Mouse (Mus musculus) lung, embryonic 14.5 days (tissue): ENCODE results near the gene 2310061I04Rik. TPM values are rescaled to one million over a fixed set of nuclear protein-coding genes. Genes with fewer than 3 reads are reported as not detected.
A peak's percentile ranks its signal among the peaks of the same experiment; 100 is the strongest.

Experiments
- ATAC-seq: fragments of 200-750 bp; cut with Nextera tagmentation; 2 replicates; pipeline ENCODE4 v1.8.0; 2017; ENCODE audit warnings: mild to moderate bottlenecking, moderate TSS enrichment, moderate library complexity; ENCODE audit not compliant: insufficient read depth
- DNase-seq: peaks from one replicate; pipeline ENCODE4 v3.0.0-alpha.2; 2015
- H3K27ac ChIP-seq: fragments of 300-500 bp; sonication (generic); 2 replicates; pipeline ENCODE4 v1.5.1; 2014; ENCODE audit warnings: low read depth, mild to moderate bottlenecking, moderate library complexity
- H3K27me3 ChIP-seq: fragments of 300-500 bp; sonication (generic); 2 replicates; pipeline ENCODE4 v1.6.1; 2014; ENCODE audit warnings: low read length, control low read depth; ENCODE audit not compliant: insufficient read depth
- H3K36me3 ChIP-seq: fragments of 300-500 bp; sonication (generic); 2 replicates; pipeline ENCODE4 v1.6.1; 2014; ENCODE audit warnings: control low read depth; ENCODE audit not compliant: insufficient read depth
- H3K4me1 ChIP-seq: fragments of 300-500 bp; sonication (generic); 2 replicates; pipeline ENCODE4 v1.6.1; 2014; ENCODE audit warnings: antibody characterized with exemption, control low read depth; ENCODE audit not compliant: insufficient read depth
- H3K4me2 ChIP-seq: fragments of 300-500 bp; sonication (generic); 2 replicates; pipeline ENCODE4 v1.6.1; 2014; ENCODE audit warnings: mild to moderate bottlenecking
- H3K4me3 ChIP-seq: fragments of 300-500 bp; sonication (generic); 2 replicates; pipeline ENCODE4 v1.5.1; 2014; ENCODE audit warnings: low read depth, low read length
- H3K9ac ChIP-seq: fragments of 300-500 bp; sonication (generic); 2 replicates; pipeline ENCODE4 v1.6.1; 2014
- H3K9me3 ChIP-seq: fragments of 300-500 bp; sonication (generic); 2 replicates; pipeline ENCODE4 v1.6.1; 2016; ENCODE audit warnings: low read depth, low read length, control low read depth
- CTCF ChIP-seq: IDR thresholded peaks from 2 replicates; pipeline ENCODE4 v1.5.1; 2016; ENCODE audit warnings: antibody characterized with exemption, low read depth
- WGBS: fragments of 180-500 bp; shearing (Covaris S2); extraction: QIAGEN DNeasy Blood & Tissue Kit; methylation state at CpG from one replicate; pipeline ENCODE4 v1.1.7; 2014; 5-methylcytosine and 5-hydroxymethylcytosine counted together
- polyA plus RNA-seq: library from polyadenylated mRNA; unstranded; fragments of >200 nt; fragmentation: Nextera tagmentation; extraction: Ambion mirVana; gene quantifications from 2 replicates; pipeline ENCODE4 v1.2.1, GENCODE M21; 2014

2310061I04Rik gene
- polyA plus RNA-seq, 1 experiment from 2014 or later, result 25.4 TPM

- peak; percentile 67 for DNase-seq
- WGBS, result 2% methylated on average over 7 of the region's 7 CpGs
Measured at GRCm38 (mm10) chr17:35869346-35870067, 27.7 kb downstream of the 2310061I04Rik start.

GRCm38 (mm10) chr17:35868961-35869345 is 28.3 kb downstream of the 2310061I04Rik start:
- Histone ChIP-seq H3K4me2 (peak overlapping the region; percentile 98), H3K27ac (peak overlapping the region; percentile 98), H3K9ac (peak overlapping the region; percentile 80), H3K9me3 (no peaks in the 10 kb centered on the region), H3K4me1 (peaks cover 15% of the 10 kb centered on the region), H3K27me3 (no peaks in the 10 kb centered on the region), H3K4me3 (peak overlapping the region; percentile 68), H3K36me3 (peaks cover 18% of the 10 kb centered on the region; the same call in 1 of the 2 replicates)
- no peak for ATAC-seq
- no peak for DNase-seq
- 2% methylated on average over 7 of the region's 7 CpGs for WGBS
- TF ChIP-seq CTCF, result no peak

More at GRCm38 (mm10) chr17:35869346-35870067, 27.7 kb downstream of the 2310061I04Rik start:
- Histone ChIP-seq H3K4me2 (peak overlapping the region; percentile 98), H3K9ac (peak overlapping the region; percentile 80), H3K27ac (peak overlapping the region; percentile 98), H3K4me3 (peak overlapping the region; percentile 68), H3K4me1 (peaks cover 15% of the 10 kb centered on the region), H3K27me3 (no peaks in the 10 kb centered on the region), H3K36me3 (peaks cover 23% of the 10 kb centered on the region), H3K9me3 (no peaks in the 10 kb centered on the region)
- no peak for TF ChIP-seq CTCF
- ATAC-seq, result no peak

- ATAC-seq (no peak), DNase-seq (peak; percentile 40)
- no peak for TF ChIP-seq CTCF
- no peaks in the 10 kb centered on the region for H3K9me3 ChIP-seq
- peak overlapping the region; percentile 68 for H3K4me3 ChIP-seq
- peak overlapping the region; percentile 98 for H3K4me2 ChIP-seq
- H3K27me3 ChIP-seq, result no peaks in the 10 kb centered on the region
- peaks cover 21% of the 10 kb centered on the region for H3K36me3 ChIP-seq
- peaks cover 15% of the 10 kb centered on the region for H3K4me1 ChIP-seq
- peak overlapping the region; percentile 98 for H3K27ac ChIP-seq
- H3K9ac ChIP-seq, result peak overlapping the region; percentile 80
- 15% methylated on average over 16 of the region's 17 CpGs for WGBS
Measured at GRCm38 (mm10) chr17:35868165-35868820, 28.9 kb downstream of the 2310061I04Rik start.

GRCm38 (mm10) chr17:35866911-35867890 is 30.0 kb downstream of the 2310061I04Rik start:
- Histone ChIP-seq H3K4me3 (peak overlapping the region; percentile 68), H3K36me3 (peaks cover 17% of the 10 kb centered on the region), H3K9me3 (no peaks in the 10 kb centered on the region), H3K27ac (peak overlapping the region; percentile 98), H3K4me1 (peaks cover 15% of the 10 kb centered on the region), H3K4me2 (peak overlapping the region; percentile 98), H3K27me3 (no peaks in the 10 kb centered on the region), H3K9ac (peak overlapping the region; percentile 80)
- peak; percentile 69 for DNase-seq
- TF ChIP-seq CTCF, result 0 out of 2 replicates have a peak, but pooled peaks have one; percentile 33
- no peak for ATAC-seq
- WGBS, result 4% methylated on average over 26 of the region's 26 CpGs

GRCm38 (mm10) chr17:35866281-35866831 is 30.9 kb downstream of the 2310061I04Rik start:
- Histone ChIP-seq H3K36me3 (peaks cover 12% of the 10 kb centered on the region), H3K27ac (peak overlapping the region; percentile 98), H3K4me3 (peak overlapping the region; percentile 68), H3K9ac (peak overlapping the region; percentile 80), H3K4me1 (peaks cover 15% of the 10 kb centered on the region), H3K9me3 (no peaks in the 10 kb centered on the region), H3K27me3 (no peaks in the 10 kb centered on the region), H3K4me2 (peak overlapping the region; percentile 98)
- TF ChIP-seq CTCF, result no peak
- under 1% methylated on average over 38 of the region's 38 CpGs for WGBS
- peak; percentile 61 for ATAC-seq
- DNase-seq, result peak; percentile 84

GRCm38 (mm10) chr17:35865481-35866280 is 31.6 kb downstream of the 2310061I04Rik start, which contains the start of gene Ppp1r18:
Gene Ppp1r18 (plus strand): TSS chr17:35865593.
- ATAC-seq (peak; percentile 70), DNase-seq (peak; percentile 89)
- H3K4me1 ChIP-seq, result peaks cover 16% of the 10 kb centered on the region
- H3K9me3 ChIP-seq, result no peaks in the 10 kb centered on the region
- under 1% methylated on average over 43 of the region's 48 CpGs for WGBS
- H3K27me3 ChIP-seq, result no peaks in the 10 kb centered on the region
- H3K9ac ChIP-seq, result peak within 1 kb of the TSS; percentile 80
- peaks cover 8% of the 10 kb centered on the region for H3K36me3 ChIP-seq
- H3K27ac ChIP-seq, result peak within 1 kb of the TSS; percentile 98
- no peak for TF ChIP-seq CTCF
- peak within 1 kb of the TSS; percentile 98 for H3K4me2 ChIP-seq
- peak within 1 kb of the TSS; percentile 68 for H3K4me3 ChIP-seq
